Mouse (Mus musculus): ENCODE results near the gene Hist1h2ba. TPM values are rescaled to one million over a fixed set of nuclear protein-coding genes. Genes with fewer than 3 reads are reported as not detected.

The Hist1h2ba gene
- polyA plus RNA-seq, 1 experiment from 2014 or later, result not detected

- 53% methylated on average over 2 of the region's 2 CpGs for WGBS (ENCODE audit: insufficient replicate concordance)
- H3K27me3 ChIP-seq (ENCODE audit: control insufficient read depth, insufficient read depth, low read length), result no peaks in the 10 kb centered on the region
- no peak overlapping the region for H3K4me2 ChIP-seq
- H3K4me1 ChIP-seq (ENCODE audit: control insufficient read depth, insufficient read depth, low read length), result no peaks in the 10 kb centered on the region
- no peak overlapping the region for H3K27ac ChIP-seq (ENCODE audit: low read depth, low read length)
- ATAC-seq (replicated peaks; ENCODE audit: insufficient number of reproducible peaks, low FRiP score, low TSS enrichment), result no peak
- no peak overlapping the region for H3K9ac ChIP-seq (ENCODE audit: low read depth, low read length)
- H3K9me3 ChIP-seq (replicated peaks; ENCODE audit: control insufficient read depth, low read length), result no peaks in the 10 kb centered on the region
- H3K36me3 ChIP-seq (ENCODE audit: control insufficient read depth, insufficient read depth, low read length), result no peaks in the 10 kb centered on the region
- H3K4me3 ChIP-seq (ENCODE audit: low read depth, low read length), result no peak overlapping the region
These were observed 8.9 kb upstream of the Hist1h2ba start for GRCm38 (mm10) chr13:23942861-23943260.

GRCm38 (mm10) chr13:23940291-23940690 lies 6.3 kb upstream of the Hist1h2ba start:
- Histone ChIP-seq H3K27ac (ENCODE audit: low read depth, low read length) (no peak overlapping the region), H3K27me3 (ENCODE audit: control insufficient read depth, insufficient read depth, low read length) (no peaks in the 10 kb centered on the region), H3K4me3 (ENCODE audit: low read depth, low read length) (no peak overlapping the region), H3K4me2 (no peak overlapping the region), H3K9me3 (replicated peaks; ENCODE audit: control insufficient read depth, low read length) (no peaks in the 10 kb centered on the region), H3K36me3 (ENCODE audit: control insufficient read depth, insufficient read depth, low read length) (no peaks in the 10 kb centered on the region), H3K9ac (ENCODE audit: low read depth, low read length) (no peak overlapping the region), H3K4me1 (ENCODE audit: control insufficient read depth, insufficient read depth, low read length) (no peaks in the 10 kb centered on the region)
- ATAC-seq (replicated peaks; ENCODE audit: insufficient number of reproducible peaks, low FRiP score, low TSS enrichment), result no peak
- WGBS (ENCODE audit: insufficient replicate concordance), result 38% methylated on average over 6 of the region's 6 CpGs

DNA sequence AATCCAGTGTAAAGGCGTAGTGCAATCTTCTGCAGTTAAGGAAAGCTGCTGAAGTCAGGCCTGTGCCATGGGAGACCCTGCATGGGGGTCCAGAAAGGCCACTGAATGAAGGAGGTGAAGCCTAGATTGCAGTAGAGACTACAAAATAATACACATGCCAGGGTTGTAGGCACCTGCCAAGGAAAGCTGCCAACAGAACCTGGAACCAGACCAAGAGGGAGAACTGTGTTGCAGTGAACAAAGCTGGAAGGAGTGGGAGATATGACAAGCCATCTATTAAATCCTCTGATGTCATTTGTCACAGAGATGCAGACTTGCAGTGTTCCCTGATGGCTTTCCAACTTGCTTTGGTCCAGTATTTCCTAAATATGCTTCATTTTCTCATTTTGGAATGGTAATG lies 4.7 kb upstream of the Hist1h2ba start:
- no peaks in the 10 kb centered on the region for H3K27me3 ChIP-seq (ENCODE audit: control insufficient read depth, insufficient read depth, low read length)
- WGBS (ENCODE audit: insufficient replicate concordance), result 90% methylated on average over 1 of the region's 1 CpGs
- ATAC-seq (replicated peaks; ENCODE audit: insufficient number of reproducible peaks, low FRiP score, low TSS enrichment), result no peak
- H3K27ac ChIP-seq (ENCODE audit: low read depth, low read length), result no peak overlapping the region
- no peaks in the 10 kb centered on the region for H3K36me3 ChIP-seq (ENCODE audit: control insufficient read depth, insufficient read depth, low read length)
- H3K9me3 ChIP-seq (replicated peaks; ENCODE audit: control insufficient read depth, low read length), result no peaks in the 10 kb centered on the region
- H3K4me3 ChIP-seq (ENCODE audit: low read depth, low read length), result no peak overlapping the region
- no peak overlapping the region for H3K9ac ChIP-seq (ENCODE audit: low read depth, low read length)
- no peak overlapping the region for H3K4me2 ChIP-seq
- no peaks in the 10 kb centered on the region for H3K4me1 ChIP-seq (ENCODE audit: control insufficient read depth, insufficient read depth, low read length)

DNA sequence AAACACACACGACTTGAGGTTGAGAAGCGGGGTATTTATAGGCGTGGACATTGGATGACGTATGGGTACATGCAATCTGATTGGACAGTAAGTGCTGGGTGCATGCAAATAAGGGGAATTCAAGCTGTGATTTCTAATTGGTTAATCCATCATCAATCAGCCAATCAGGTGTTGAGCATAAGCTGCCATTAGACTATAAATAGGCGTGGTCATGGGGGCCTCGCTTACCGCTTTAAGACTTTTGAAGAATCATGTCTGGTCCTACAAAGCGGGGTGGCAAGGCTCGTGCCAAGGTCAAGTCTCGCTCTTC lies 210 bp upstream of the Hist1h2ba start, which contains the start of gene Hist1h2aa:
TSS of gene Hist1h2aa (plus strand) at position 252 of the 310 bp plus-strand sequence.
- no peak within 1 kb of the TSS for H3K27ac ChIP-seq (ENCODE audit: low read depth, low read length)
- no peaks in the 10 kb centered on the region for H3K36me3 ChIP-seq (ENCODE audit: control insufficient read depth, insufficient read depth, low read length)

GRCm38 (mm10) chr13:23930904-23931303 lies 3.1 kb downstream of the Hist1h2ba start:
- Histone ChIP-seq H3K9ac (ENCODE audit: low read depth, low read length) (no peak overlapping the region), H3K27me3 (ENCODE audit: control insufficient read depth, insufficient read depth, low read length) (peaks cover 2% of the 10 kb centered on the region; the same call in 1 of the 2 replicates), H3K9me3 (replicated peaks; ENCODE audit: control insufficient read depth, low read length) (no peaks in the 10 kb centered on the region), H3K4me3 (ENCODE audit: low read depth, low read length) (no peak overlapping the region), H3K36me3 (ENCODE audit: control insufficient read depth, insufficient read depth, low read length) (no peaks in the 10 kb centered on the region), H3K27ac (ENCODE audit: low read depth, low read length) (no peak overlapping the region), H3K4me2 (no peak overlapping the region), H3K4me1 (ENCODE audit: control insufficient read depth, insufficient read depth, low read length) (peaks cover 6% of the 10 kb centered on the region; the same call in 1 of the 2 replicates)
- 65% methylated on average over 11 of the region's 11 CpGs for WGBS (ENCODE audit: insufficient replicate concordance)
- ATAC-seq (replicated peaks; ENCODE audit: insufficient number of reproducible peaks, low FRiP score, low TSS enrichment), result no peak

More for the DNA sequence above, 210 bp upstream of the Hist1h2ba start, which contains the start of gene Hist1h2aa:
- Histone ChIP-seq H3K4me2 (no peak within 1 kb of the TSS), H3K27me3 (ENCODE audit: control insufficient read depth, insufficient read depth, low read length) (peaks cover 2% of the 10 kb centered on the region; the same call in 1 of the 2 replicates), H3K9ac (ENCODE audit: low read depth, low read length) (no peak within 1 kb of the TSS), H3K4me3 (ENCODE audit: low read depth, low read length) (no peak within 1 kb of the TSS), H3K9me3 (replicated peaks; ENCODE audit: control insufficient read depth, low read length) (no peaks in the 10 kb centered on the region), H3K4me1 (ENCODE audit: control insufficient read depth, insufficient read depth, low read length) (no peaks in the 10 kb centered on the region)
- no peak for ATAC-seq (replicated peaks; ENCODE audit: insufficient number of reproducible peaks, low FRiP score, low TSS enrichment)
- 84% methylated on average over 10 of the region's 10 CpGs for WGBS (ENCODE audit: insufficient replicate concordance)

DNA sequence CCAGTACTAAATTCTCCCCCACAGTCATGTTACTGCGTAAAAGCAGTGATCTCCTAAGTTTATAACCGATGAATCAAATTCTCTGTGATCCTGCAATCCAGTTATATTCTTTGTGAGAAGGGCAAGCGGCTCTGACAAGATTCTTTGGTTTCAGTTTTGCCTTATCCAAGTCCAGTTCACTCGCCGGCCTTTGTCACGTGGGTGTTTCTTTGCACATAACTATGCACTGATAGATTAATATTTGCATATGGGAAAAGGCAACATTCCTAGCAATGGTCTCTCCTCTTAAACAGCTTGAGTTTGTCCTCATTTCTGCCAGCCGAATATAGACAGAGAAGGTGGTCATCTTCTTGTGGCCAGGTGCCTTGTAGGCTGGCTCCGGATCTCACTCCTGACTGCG lies 3.5 kb downstream of the Hist1h2ba start:
- Histone ChIP-seq H3K9ac (ENCODE audit: low read depth, low read length) (no peak overlapping the region), H3K36me3 (ENCODE audit: control insufficient read depth, insufficient read depth, low read length) (no peaks in the 10 kb centered on the region), H3K27ac (ENCODE audit: low read depth, low read length) (no peak overlapping the region), H3K27me3 (ENCODE audit: control insufficient read depth, insufficient read depth, low read length) (peaks cover 2% of the 10 kb centered on the region; the same call in 1 of the 2 replicates), H3K4me2 (no peak overlapping the region), H3K9me3 (replicated peaks; ENCODE audit: control insufficient read depth, low read length) (no peaks in the 10 kb centered on the region), H3K4me3 (ENCODE audit: low read depth, low read length) (no peak overlapping the region), H3K4me1 (ENCODE audit: control insufficient read depth, insufficient read depth, low read length) (peaks cover 6% of the 10 kb centered on the region; the same call in 1 of the 2 replicates)
- WGBS (ENCODE audit: insufficient replicate concordance), result 85% methylated on average over 9 of the region's 9 CpGs
- ATAC-seq (replicated peaks; ENCODE audit: insufficient number of reproducible peaks, low FRiP score, low TSS enrichment), result no peak

GRCm38 (mm10) chr13:23928637-23929036 lies 5.3 kb downstream of the Hist1h2ba start:
- 46% methylated on average over 3 of the region's 3 CpGs for WGBS (ENCODE audit: insufficient replicate concordance)
- no peak for ATAC-seq (replicated peaks; ENCODE audit: insufficient number of reproducible peaks, low FRiP score, low TSS enrichment)
- 0 out of 2 replicates have a peak overlapping the region, but pooled peaks have one; percentile 31 for H3K4me2 ChIP-seq

DNA sequence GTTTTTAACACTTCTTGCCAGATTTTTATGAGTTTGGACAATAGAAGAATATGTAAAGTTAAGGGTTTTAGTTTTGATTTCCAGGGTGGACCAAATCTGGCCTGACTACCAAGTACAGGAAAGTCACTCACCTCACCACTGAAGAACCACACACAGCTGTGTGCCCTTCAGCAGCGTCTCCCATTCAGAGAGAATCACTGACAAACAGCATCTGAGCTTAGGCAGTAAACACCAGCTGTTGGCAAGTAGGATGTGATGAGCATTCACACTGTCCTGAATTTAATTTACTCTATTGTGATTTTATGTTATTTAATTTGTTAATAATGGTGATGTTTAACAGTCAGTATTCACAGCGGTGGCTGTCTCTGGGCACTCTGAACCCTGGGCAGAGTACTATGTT lies 8.2 kb downstream of the Hist1h2ba start:
- Histone ChIP-seq H3K27me3 (ENCODE audit: control insufficient read depth, insufficient read depth, low read length) (peaks cover 2% of the 10 kb centered on the region; the same call in 1 of the 2 replicates), H3K4me1 (ENCODE audit: control insufficient read depth, insufficient read depth, low read length) (peaks cover 6% of the 10 kb centered on the region; the same call in 1 of the 2 replicates), H3K4me3 (ENCODE audit: low read depth, low read length) (no peak overlapping the region), H3K36me3 (ENCODE audit: control insufficient read depth, insufficient read depth, low read length) (no peaks in the 10 kb centered on the region), H3K27ac (ENCODE audit: low read depth, low read length) (no peak overlapping the region), H3K4me2 (no peak overlapping the region), H3K9ac (ENCODE audit: low read depth, low read length) (no peak overlapping the region), H3K9me3 (replicated peaks; ENCODE audit: control insufficient read depth, low read length) (no peaks in the 10 kb centered on the region)
- ATAC-seq (replicated peaks; ENCODE audit: insufficient number of reproducible peaks, low FRiP score, low TSS enrichment), result no peak
- 67% methylated on average over 2 of the region's 2 CpGs for WGBS (ENCODE audit: insufficient replicate concordance)

More at GRCm38 (mm10) chr13:23928637-23929036, 5.3 kb downstream of the Hist1h2ba start:
- no peak overlapping the region for H3K27ac ChIP-seq (ENCODE audit: low read depth, low read length)
- no peak overlapping the region for H3K9ac ChIP-seq (ENCODE audit: low read depth, low read length)
- H3K36me3 ChIP-seq (ENCODE audit: control insufficient read depth, insufficient read depth, low read length), result no peaks in the 10 kb centered on the region
- H3K4me1 ChIP-seq (ENCODE audit: control insufficient read depth, insufficient read depth, low read length), result peaks cover 6% of the 10 kb centered on the region; the same call in 1 of the 2 replicates
- no peaks in the 10 kb centered on the region for H3K9me3 ChIP-seq (replicated peaks; ENCODE audit: control insufficient read depth, low read length)
- H3K27me3 ChIP-seq (ENCODE audit: control insufficient read depth, insufficient read depth, low read length), result peaks cover 2% of the 10 kb centered on the region; the same call in 1 of the 2 replicates
- no peak overlapping the region for H3K4me3 ChIP-seq (ENCODE audit: low read depth, low read length)

DNA sequence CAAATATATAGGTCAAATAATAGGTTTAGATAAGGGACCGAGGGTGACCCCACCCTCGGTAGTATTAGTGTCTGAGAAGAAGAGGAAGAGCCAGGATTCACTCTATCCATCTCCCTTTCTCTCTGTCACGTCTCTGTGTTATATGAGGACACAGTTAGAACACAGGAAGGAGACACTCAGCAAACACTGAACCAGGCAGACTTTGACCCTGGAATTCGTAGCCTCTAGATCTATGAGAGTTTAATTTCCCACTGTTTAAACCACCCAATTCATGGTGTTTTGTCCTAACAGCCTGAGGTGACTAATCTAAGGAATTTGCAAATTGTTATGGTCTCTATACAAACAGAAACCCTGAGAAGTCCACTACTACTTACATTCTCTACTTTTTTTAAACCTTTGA lies 16.3 kb downstream of the Hist1h2ba start:
- ATAC-seq (replicated peaks; ENCODE audit: insufficient number of reproducible peaks, low FRiP score, low TSS enrichment), result no peak
- WGBS (ENCODE audit: insufficient replicate concordance), result 64% methylated on average over 4 of the region's 4 CpGs

More for the DNA sequence above, 16.3 kb downstream of the Hist1h2ba start:
- Histone ChIP-seq H3K4me1 (ENCODE audit: control insufficient read depth, insufficient read depth, low read length) (peaks cover 30% of the 10 kb centered on the region), H3K36me3 (ENCODE audit: control insufficient read depth, insufficient read depth, low read length) (no peaks in the 10 kb centered on the region), H3K4me3 (ENCODE audit: low read depth, low read length) (no peak overlapping the region), H3K9ac (ENCODE audit: low read depth, low read length) (no peak overlapping the region), H3K9me3 (replicated peaks; ENCODE audit: control insufficient read depth, low read length) (no peaks in the 10 kb centered on the region), H3K4me2 (no peak overlapping the region), H3K27me3 (ENCODE audit: control insufficient read depth, insufficient read depth, low read length) (no peaks in the 10 kb centered on the region), H3K27ac (ENCODE audit: low read depth, low read length) (no peak overlapping the region)

Data from heart, embryonic 11.5 days (tissue).